Mouse (Mus musculus): ENCODE measurements around the gene Il6ra. TPM values are rescaled to one million over a fixed set of nuclear protein-coding genes. Genes with fewer than 3 reads are reported as not detected.

Gene Il6ra
- 9.4 and 10.0 TPM in 2 replicates for total RNA-seq (2015; ENCODE audit: low replicate concordance)
- 3.0 and 3.1 TPM in 2 replicates for total RNA-seq (2017; ENCODE audit: low replicate concordance)

- ATAC-seq (replicated peaks; ENCODE audit: low FRiP score, poor library complexity, severe bottlenecking): no peak
These were observed at the start of gene Il6ra for GRCm38 (mm10) chr3:89912543-89913391. Il6ra (minus strand) TSS chr3:89913196.

DNA sequence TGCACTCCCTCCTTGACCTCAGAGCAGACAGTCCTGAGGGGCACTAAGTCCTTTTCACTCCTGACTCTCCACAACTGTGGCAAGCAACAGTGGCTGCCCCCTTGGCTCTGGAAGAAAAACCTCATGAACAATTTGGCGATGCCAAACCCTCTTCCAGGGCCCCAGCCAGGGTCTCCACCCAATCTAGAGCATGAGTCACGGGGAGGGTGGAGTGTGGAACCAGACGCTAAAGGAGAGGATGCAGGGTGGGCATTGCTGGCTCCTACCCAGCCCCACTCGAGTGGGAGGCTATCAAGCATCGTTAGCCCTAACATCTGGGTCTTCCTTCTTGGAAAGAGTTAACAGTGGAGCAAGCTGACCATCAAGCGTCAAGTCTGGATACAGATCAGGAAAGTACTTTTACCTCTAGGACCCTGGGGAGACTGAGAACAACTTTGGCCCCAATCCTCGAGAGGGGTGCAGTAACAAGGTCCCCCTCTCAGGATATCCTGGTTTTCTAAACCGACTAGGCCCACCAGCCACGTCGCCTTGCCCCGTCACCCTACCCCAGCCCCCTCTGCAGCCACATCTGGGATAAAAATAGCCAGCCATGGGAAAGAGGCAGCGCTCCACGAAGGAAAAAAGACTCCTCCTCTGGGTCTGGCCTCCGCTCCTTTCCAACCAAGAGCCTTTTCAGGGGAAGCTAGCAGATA, 49.2 kb upstream of the Il6ra start:
- ATAC-seq (replicated peaks; ENCODE audit: low FRiP score, poor library complexity, severe bottlenecking): no peak

DNA sequence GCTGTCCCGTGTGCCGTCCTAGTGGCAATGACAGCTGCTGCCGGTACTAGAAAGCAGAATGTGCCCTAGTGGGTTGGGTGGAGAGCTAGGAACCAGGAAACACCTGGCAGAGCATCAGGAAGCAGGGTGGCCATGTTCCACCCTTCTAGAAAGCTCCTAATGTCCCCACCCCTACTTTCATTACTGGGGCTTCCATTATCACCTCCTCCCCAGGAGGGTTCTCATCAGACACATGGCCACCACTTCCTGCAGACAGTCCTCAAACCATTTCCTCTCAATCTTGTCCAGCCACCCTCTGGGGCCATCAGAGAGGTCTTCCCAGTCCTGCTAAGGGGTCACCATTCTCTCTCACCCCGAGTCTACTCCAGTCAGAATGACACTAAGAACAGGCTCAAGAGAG, 48.4 kb upstream of the Il6ra start:
- no peak for ATAC-seq (replicated peaks; ENCODE audit: low FRiP score, poor library complexity, severe bottlenecking)

- no peak for ATAC-seq (replicated peaks; ENCODE audit: low FRiP score, poor library complexity, severe bottlenecking)
These were observed 47.5 kb upstream of the Il6ra start for GRCm38 (mm10) chr3:89960469-89960868.

DNA sequence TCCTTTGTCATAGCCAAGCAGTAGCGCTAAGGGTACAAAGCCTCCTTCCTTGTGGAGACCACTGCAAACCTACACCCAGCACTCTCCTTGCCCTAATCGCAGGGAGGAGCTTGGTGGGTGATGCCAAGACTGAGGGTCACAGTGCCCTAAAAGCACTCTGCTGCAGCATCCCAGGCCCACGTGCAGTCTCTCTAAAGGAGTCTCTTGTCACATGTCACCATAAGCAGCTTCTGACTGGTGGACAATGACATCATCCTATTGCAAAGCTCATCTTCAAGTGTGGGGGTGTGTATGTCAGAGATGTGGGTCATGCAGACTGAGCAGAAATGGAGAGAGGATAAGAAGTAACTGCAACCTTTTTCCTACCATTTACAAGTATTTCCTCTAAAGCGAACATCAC, 46.4 kb upstream of the Il6ra start:
- ATAC-seq (replicated peaks; ENCODE audit: low FRiP score, poor library complexity, severe bottlenecking): no peak

GRCm38 (mm10) chr3:89957880-89958279, 44.9 kb upstream of the Il6ra start:
- ATAC-seq (replicated peaks; ENCODE audit: low FRiP score, poor library complexity, severe bottlenecking): no peak

GRCm38 (mm10) chr3:89956177-89956971, 43.4 kb upstream of the Il6ra start:
- no peak for ATAC-seq (replicated peaks; ENCODE audit: low FRiP score, poor library complexity, severe bottlenecking)

DNA sequence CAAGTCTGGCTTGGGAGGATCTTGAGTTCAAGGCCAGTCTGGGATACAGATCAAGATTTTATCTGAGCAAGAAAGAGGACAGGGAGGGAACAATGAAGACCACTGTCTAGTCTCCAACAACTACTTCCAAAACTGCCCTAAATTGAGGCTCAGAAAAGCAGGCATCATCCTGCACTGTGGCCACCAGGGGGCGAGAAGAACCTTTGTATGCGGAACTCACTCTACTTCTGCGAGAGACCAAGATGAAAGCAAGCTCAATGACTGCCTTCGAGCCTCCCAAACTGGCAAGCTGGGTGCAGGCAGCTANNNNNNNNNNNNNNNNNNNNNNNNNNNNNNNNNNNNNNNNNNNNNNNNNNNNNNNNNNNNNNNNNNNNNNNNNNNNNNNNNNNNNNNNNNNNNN, 40.4 kb upstream of the Il6ra start:
- 0 out of 2 replicates have a peak, but pooled peaks have one; percentile 61 for ATAC-seq (replicated peaks; ENCODE audit: low FRiP score, poor library complexity, severe bottlenecking)

- ATAC-seq (replicated peaks; ENCODE audit: low FRiP score, poor library complexity, severe bottlenecking): no peak
These were observed 35.7 kb upstream of the Il6ra start for GRCm38 (mm10) chr3:89948655-89949054.

DNA sequence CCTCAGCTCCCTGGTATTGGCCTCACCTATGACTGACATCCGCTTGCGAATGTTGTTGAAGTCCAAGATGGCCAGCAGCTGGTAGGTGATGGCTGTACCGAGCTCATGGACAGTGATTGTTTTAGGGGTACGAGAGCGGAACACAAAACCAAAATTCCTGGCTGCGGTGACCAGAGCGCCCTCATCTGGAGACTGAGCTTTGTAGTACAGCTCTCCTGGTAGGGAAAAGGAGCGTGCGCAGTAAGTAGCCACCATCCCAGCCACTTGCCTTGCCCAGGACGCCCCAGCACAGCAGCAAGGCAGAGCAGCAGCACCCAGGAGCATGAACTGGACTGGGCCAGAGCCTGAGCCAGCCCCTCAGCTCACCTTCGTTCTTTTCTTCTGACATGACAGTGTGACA, 35.0 kb upstream of the Il6ra start:
- no peak for ATAC-seq (replicated peaks; ENCODE audit: low FRiP score, poor library complexity, severe bottlenecking)

GRCm38 (mm10) chr3:89945026-89945425, 32.0 kb upstream of the Il6ra start:
- no peak for ATAC-seq (replicated peaks; ENCODE audit: low FRiP score, poor library complexity, severe bottlenecking)

- no peak for ATAC-seq (replicated peaks; ENCODE audit: low FRiP score, poor library complexity, severe bottlenecking)
These were observed 29.9 kb upstream of the Il6ra start for GRCm38 (mm10) chr3:89942894-89943293.

GRCm38 (mm10) chr3:89936495-89936894, 23.5 kb upstream of the Il6ra start:
- no peak for ATAC-seq (replicated peaks; ENCODE audit: low FRiP score, poor library complexity, severe bottlenecking)

GRCm38 (mm10) chr3:89932925-89933324, 19.9 kb upstream of the Il6ra start:
- no peak for ATAC-seq (replicated peaks; ENCODE audit: low FRiP score, poor library complexity, severe bottlenecking)

GRCm38 (mm10) chr3:89928956-89929355, 16.0 kb upstream of the Il6ra start:
- no peak for ATAC-seq (replicated peaks; ENCODE audit: low FRiP score, poor library complexity, severe bottlenecking)

DNA sequence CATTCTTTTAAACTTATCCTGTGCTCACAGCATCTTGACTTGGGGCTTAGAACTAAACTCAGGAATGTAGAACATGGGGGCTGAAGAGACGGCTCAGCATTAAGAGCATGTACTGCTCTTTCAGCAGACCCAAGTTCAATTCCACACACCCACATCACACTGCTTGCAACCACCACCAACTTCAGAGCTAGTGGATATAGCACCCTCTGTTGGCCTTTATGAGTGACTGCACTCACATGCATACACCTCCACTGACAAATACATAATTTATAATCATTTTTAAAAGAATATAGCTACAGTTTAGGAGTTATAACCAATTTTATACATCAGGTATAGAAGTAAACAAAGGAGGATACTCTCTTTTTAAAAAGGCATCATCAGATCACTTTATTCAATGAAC, 13.4 kb upstream of the Il6ra start:
- ATAC-seq (replicated peaks; ENCODE audit: low FRiP score, poor library complexity, severe bottlenecking): no peak

- ATAC-seq (replicated peaks; ENCODE audit: low FRiP score, poor library complexity, severe bottlenecking): no peak
These were observed 7.7 kb upstream of the Il6ra start for GRCm38 (mm10) chr3:89920711-89921110.

- no peak for ATAC-seq (replicated peaks; ENCODE audit: low FRiP score, poor library complexity, severe bottlenecking)
These were observed 4.4 kb upstream of the Il6ra start for GRCm38 (mm10) chr3:89917408-89917807.

DNA sequence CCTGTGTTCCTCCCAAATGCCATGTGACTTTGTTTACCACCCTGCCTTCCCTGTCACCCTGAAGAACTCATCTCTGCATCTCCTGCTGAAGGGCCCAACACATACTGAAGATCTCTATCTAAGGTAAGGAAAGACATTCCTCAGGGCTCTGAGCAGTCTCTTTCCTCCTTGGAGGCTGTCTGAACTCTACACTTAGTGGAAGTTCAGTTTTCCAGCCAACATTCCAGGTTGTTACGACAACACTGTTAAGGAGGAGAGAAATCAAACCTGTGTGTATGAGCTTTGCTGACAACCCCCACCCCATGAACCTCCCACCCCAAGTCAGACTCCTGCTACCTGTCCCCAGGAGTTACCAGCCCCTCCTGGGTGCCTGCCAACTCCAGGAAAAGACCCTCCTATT, 3.6 kb upstream of the Il6ra start:
- ATAC-seq (replicated peaks; ENCODE audit: low FRiP score, poor library complexity, severe bottlenecking): no peak

DNA sequence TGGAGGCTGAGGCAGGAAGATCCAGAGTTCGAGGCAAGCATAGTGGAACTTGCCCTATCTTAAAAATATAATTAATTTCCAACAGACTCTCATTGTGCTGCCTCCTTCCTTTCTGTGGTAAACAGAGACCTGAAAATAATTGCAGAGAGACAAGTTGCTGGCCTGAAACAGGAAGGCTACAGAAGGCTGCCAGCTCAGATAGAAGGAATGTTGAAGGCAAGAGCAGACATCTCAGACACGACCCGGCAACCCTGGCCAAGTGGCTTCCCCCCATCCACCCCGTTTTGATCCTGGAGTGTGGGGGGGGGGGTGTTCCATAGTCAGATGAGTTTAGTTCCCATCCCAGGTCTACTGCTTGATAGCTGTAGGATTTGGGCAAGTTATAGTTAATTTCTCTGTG, 1.7 kb upstream of the Il6ra start:
- no peak for ATAC-seq (replicated peaks; ENCODE audit: low FRiP score, poor library complexity, severe bottlenecking)
